Mouse (Mus musculus): ENCODE measurements around the gene Fbxo17.
A peak's percentile ranks its signal among the peaks of the same experiment; 100 is the strongest.
"Not testable (repeated sequence)": the region's sequence is repeated elsewhere in the genome, so short reads cannot be mapped to it uniquely, and the experiment has no call there.

Gene Fbxo17

GRCm38 (mm10) chr7:28716590-28717281, at the start of gene Fbxo17:
Gene Fbxo17 (plus strand): TSS chr7:28716804.
- peak in 1 of 2 experiments; percentile 27 for DNase-seq (ENCODE audit: low spot score in 2 of 2)

- DNase-seq (ENCODE audit: low spot score in 2 of 2), result no peak
These were observed 45.4 kb upstream of the Fbxo17 start for GRCm38 (mm10) chr7:28671172-28671571.

- DNase-seq (ENCODE audit: low spot score in 2 of 2), result no peak
These were observed 44.3 kb upstream of the Fbxo17 start for GRCm38 (mm10) chr7:28672276-28672675.

- DNase-seq (ENCODE audit: low spot score in 2 of 2), result not testable (repeated sequence)
These were observed 43.8 kb upstream of the Fbxo17 start for GRCm38 (mm10) chr7:28672786-28673185.

- no peak for DNase-seq (ENCODE audit: low spot score in 2 of 2)
These were observed 41.6 kb upstream of the Fbxo17 start for GRCm38 (mm10) chr7:28674994-28675393.

- no peak for DNase-seq (ENCODE audit: low spot score in 2 of 2)
These were observed 40.9 kb upstream of the Fbxo17 start for GRCm38 (mm10) chr7:28675746-28676145.

GRCm38 (mm10) chr7:28676811-28677541, 39.6 kb upstream of the Fbxo17 start:
- no peak for DNase-seq (ENCODE audit: low spot score in 2 of 2)

- DNase-seq (ENCODE audit: low spot score in 2 of 2), result no peak
These were observed 39.0 kb upstream of the Fbxo17 start for GRCm38 (mm10) chr7:28677624-28678023.

- DNase-seq (ENCODE audit: low spot score in 2 of 2), result no peak
These were observed 25.5 kb upstream of the Fbxo17 start for GRCm38 (mm10) chr7:28691075-28691474.

GRCm38 (mm10) chr7:28692545-28693320, 23.9 kb upstream of the Fbxo17 start, which contains the start of gene Fbxo27:
Gene Fbxo27 (plus strand): TSS chr7:28692849.
- DNase-seq (ENCODE audit: low spot score in 2 of 2), result peak in 1 of 2 experiments; percentile 53

GRCm38 (mm10) chr7:28693321-28693966, 23.2 kb upstream of the Fbxo17 start:
- DNase-seq (ENCODE audit: low spot score in 2 of 2), result peak; percentile 80 to 82

GRCm38 (mm10) chr7:28694423-28694822, 22.2 kb upstream of the Fbxo17 start:
- no peak for DNase-seq (ENCODE audit: low spot score in 2 of 2)

- DNase-seq (ENCODE audit: low spot score in 2 of 2), result no peak
These were observed 21.6 kb upstream of the Fbxo17 start for GRCm38 (mm10) chr7:28694966-28695511.

- DNase-seq (ENCODE audit: low spot score in 2 of 2), result no peak
These were observed 19.3 kb upstream of the Fbxo17 start for GRCm38 (mm10) chr7:28697277-28697676.

GRCm38 (mm10) chr7:28700269-28700668, 16.3 kb upstream of the Fbxo17 start:
- no peak for DNase-seq (ENCODE audit: low spot score in 2 of 2)

GRCm38 (mm10) chr7:28701306-28701705, 15.3 kb upstream of the Fbxo17 start:
- DNase-seq (ENCODE audit: low spot score in 2 of 2), result not testable (repeated sequence)

- no peak for DNase-seq (ENCODE audit: low spot score in 2 of 2)
These were observed 13.9 kb upstream of the Fbxo17 start for GRCm38 (mm10) chr7:28702601-28703143.

- no peak for DNase-seq (ENCODE audit: low spot score in 2 of 2)
These were observed 7.2 kb upstream of the Fbxo17 start for GRCm38 (mm10) chr7:28709454-28709853.

GRCm38 (mm10) chr7:28710962-28711361, 5.6 kb upstream of the Fbxo17 start:
- DNase-seq (ENCODE audit: low spot score in 2 of 2), result no peak

GRCm38 (mm10) chr7:28714667-28715066, 1.9 kb upstream of the Fbxo17 start:
- DNase-seq (ENCODE audit: low spot score in 2 of 2), result peak; percentile 51 to 57

GRCm38 (mm10) chr7:28715598-28715997, 1.0 kb upstream of the Fbxo17 start:
- no peak for DNase-seq (ENCODE audit: low spot score in 2 of 2)
